Mouse (Mus musculus): Measurements from ENCODE around the gene Idnk.
"Not testable (repeated sequence)": the region's sequence is repeated elsewhere in the genome, so short reads cannot be mapped to it uniquely, and the experiment has no call there.

Idnk gene

GRCm38 (mm10) chr13:58146603-58147002 lies 10.8 kb upstream of the Idnk start:
- DNase-seq (ENCODE audit: inconsistent ontology term): not testable (repeated sequence)

- DNase-seq (ENCODE audit: inconsistent ontology term): no peak
Measured at GRCm38 (mm10) chr13:58147760-58148159, 9.7 kb upstream of the Idnk start.

GRCm38 (mm10) chr13:58148256-58148831 lies 9.1 kb upstream of the Idnk start:
- peak; percentile 86 for DNase-seq (ENCODE audit: inconsistent ontology term)

- DNase-seq (ENCODE audit: inconsistent ontology term): peak; percentile 75
Measured at GRCm38 (mm10) chr13:58149033-58149558, 8.4 kb upstream of the Idnk start.

GRCm38 (mm10) chr13:58149629-58150028 lies 7.8 kb upstream of the Idnk start:
- DNase-seq (ENCODE audit: inconsistent ontology term): no peak

GRCm38 (mm10) chr13:58150442-58150841 lies 7.0 kb upstream of the Idnk start:
- no peak for DNase-seq (ENCODE audit: inconsistent ontology term)

GRCm38 (mm10) chr13:58156031-58156430 lies 1.4 kb upstream of the Idnk start:
- no peak for DNase-seq (ENCODE audit: inconsistent ontology term)

GRCm38 (mm10) chr13:58157036-58157435 lies 413 bp upstream of the Idnk start:
- DNase-seq (ENCODE audit: inconsistent ontology term): no peak

- DNase-seq (ENCODE audit: inconsistent ontology term): peak; percentile 86
Measured at GRCm38 (mm10) chr13:58158099-58158912, 857 bp downstream of the Idnk start.

GRCm38 (mm10) chr13:58160761-58161160 lies 3.3 kb downstream of the Idnk start:
- no peak for DNase-seq (ENCODE audit: inconsistent ontology term)

GRCm38 (mm10) chr13:58163343-58163742 lies 5.9 kb downstream of the Idnk start:
- no peak for DNase-seq (ENCODE audit: inconsistent ontology term)

- DNase-seq (ENCODE audit: inconsistent ontology term): no peak
Measured at GRCm38 (mm10) chr13:58168119-58168518, 10.7 kb downstream of the Idnk start.

- DNase-seq (ENCODE audit: inconsistent ontology term): no peak
Measured at GRCm38 (mm10) chr13:58176105-58176504, 18.7 kb downstream of the Idnk start.

GRCm38 (mm10) chr13:58177511-58178208 lies 20.2 kb downstream of the Idnk start:
- DNase-seq (ENCODE audit: inconsistent ontology term): no peak

GRCm38 (mm10) chr13:58181607-58182551 lies 24.4 kb downstream of the Idnk start:
- DNase-seq (ENCODE audit: inconsistent ontology term): no peak

- no peak for DNase-seq (ENCODE audit: inconsistent ontology term)
Measured at GRCm38 (mm10) chr13:58184111-58184510, 26.7 kb downstream of the Idnk start.

GRCm38 (mm10) chr13:58186281-58186680 lies 28.8 kb downstream of the Idnk start:
- DNase-seq (ENCODE audit: inconsistent ontology term): no peak

- DNase-seq (ENCODE audit: inconsistent ontology term): no peak
Measured at GRCm38 (mm10) chr13:58187751-58188150, 30.3 kb downstream of the Idnk start.

GRCm38 (mm10) chr13:58188412-58188811 lies 31.0 kb downstream of the Idnk start:
- peak; percentile 84 for DNase-seq (ENCODE audit: inconsistent ontology term)

- DNase-seq (ENCODE audit: inconsistent ontology term): no peak
Measured at GRCm38 (mm10) chr13:58189473-58189872, 32.0 kb downstream of the Idnk start.

- no peak for DNase-seq (ENCODE audit: inconsistent ontology term)
Measured at GRCm38 (mm10) chr13:58191516-58191915, 34.1 kb downstream of the Idnk start.
